Mouse (Mus musculus): ENCODE data around the gene Vmn1r199. TPM values are rescaled to one million over a fixed set of nuclear protein-coding genes. Genes with fewer than 3 reads are reported as not detected.
"Not testable (repeated sequence)": the region's sequence is repeated elsewhere in the genome, so short reads cannot be mapped to it uniquely, and the experiment has no call there.

Gene Vmn1r199
- polyA plus RNA-seq (2016; fragmentation: Nextera tagmentation; extraction: Ambion mirVana): not detected in 2 replicates

- 82% methylated on average over 2 of the region's 2 CpGs for WGBS
- Histone ChIP-seq H3K27me3 (ENCODE audit: low read depth, poor library complexity, severe bottlenecking) (no peaks in the 10 kb centered on the region), H3K4me3 (no peak within 1 kb of the TSS), H3K4me1 (no peaks in the 10 kb centered on the region), H3K36me3 (no peaks in the 10 kb centered on the region), H3K27ac (no peak within 1 kb of the TSS), H3K9me3 (replicated peaks) (no peaks in the 10 kb centered on the region)
- no peak for DNase-seq (ENCODE audit: low spot score)
These were observed at the start of gene Vmn1r199 for GRCm38 (mm10) chr13:22379518-22379917. Gene Vmn1r199 (plus strand): TSS chr13:22379818.

- WGBS: 82% methylated on average over 2 of the region's 2 CpGs
- DNase-seq (ENCODE audit: low spot score): no peak
- H3K4me3 ChIP-seq: no peak overlapping the region
- no peak overlapping the region for H3K27ac ChIP-seq
- H3K4me1 ChIP-seq: no peaks in the 10 kb centered on the region
- H3K27me3 ChIP-seq (ENCODE audit: low read depth, poor library complexity, severe bottlenecking): no peaks in the 10 kb centered on the region
- H3K36me3 ChIP-seq: no peaks in the 10 kb centered on the region
- H3K9me3 ChIP-seq (replicated peaks): no peaks in the 10 kb centered on the region
These were observed 46.3 kb upstream of the Vmn1r199 start for GRCm38 (mm10) chr13:22333269-22333668.

GRCm38 (mm10) chr13:22335565-22335964 is 44.1 kb upstream of the Vmn1r199 start:
- Histone ChIP-seq H3K27ac (no peak overlapping the region), H3K4me1 (no peaks in the 10 kb centered on the region), H3K36me3 (no peaks in the 10 kb centered on the region), H3K4me3 (no peak overlapping the region), H3K27me3 (ENCODE audit: low read depth, poor library complexity, severe bottlenecking) (no peaks in the 10 kb centered on the region), H3K9me3 (replicated peaks) (no peaks in the 10 kb centered on the region)
- no peak for DNase-seq (ENCODE audit: low spot score)
- WGBS: 84% methylated on average over 1 of the region's 1 CpGs

DNA sequence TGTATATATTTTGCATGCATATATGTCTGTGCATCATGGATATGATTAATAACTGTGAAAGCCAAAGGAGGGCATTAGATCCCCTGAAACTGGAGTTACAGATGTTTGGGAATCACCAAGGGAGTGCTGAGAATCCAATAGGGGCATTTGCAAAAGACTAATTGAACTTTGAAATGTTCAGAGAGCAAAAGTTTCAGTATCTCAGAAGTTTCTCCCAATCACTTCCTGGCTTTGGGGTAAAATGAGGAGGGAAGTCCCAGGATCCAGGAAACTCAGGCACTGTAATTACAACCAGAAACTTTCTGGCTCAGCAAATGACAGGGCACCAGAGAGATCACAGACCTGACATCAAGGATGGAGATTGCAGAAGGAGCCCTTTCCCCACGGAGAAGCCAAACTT is 29.6 kb upstream of the Vmn1r199 start, which contains the start of gene Vmn1r198:
Vmn1r198 (plus strand) TSS at position 301 of the 400 bp plus-strand sequence.
- H3K36me3 ChIP-seq: no peaks in the 10 kb centered on the region
- no peak within 1 kb of the TSS for H3K4me3 ChIP-seq
- DNase-seq (ENCODE audit: low spot score): no peak
- no peaks in the 10 kb centered on the region for H3K4me1 ChIP-seq
- no peaks in the 10 kb centered on the region for H3K9me3 ChIP-seq (replicated peaks)
- no peak within 1 kb of the TSS for H3K27ac ChIP-seq
- H3K27me3 ChIP-seq (ENCODE audit: low read depth, poor library complexity, severe bottlenecking): no peaks in the 10 kb centered on the region
- 18% methylated on average over 1 of the region's 1 CpGs for WGBS

GRCm38 (mm10) chr13:22350813-22351212 is 28.8 kb upstream of the Vmn1r199 start:
- Histone ChIP-seq H3K4me1 (no peaks in the 10 kb centered on the region), H3K27me3 (ENCODE audit: low read depth, poor library complexity, severe bottlenecking) (no peaks in the 10 kb centered on the region), H3K36me3 (no peaks in the 10 kb centered on the region), H3K27ac (no peak overlapping the region), H3K4me3 (no peak overlapping the region), H3K9me3 (replicated peaks) (no peaks in the 10 kb centered on the region)
- DNase-seq (ENCODE audit: low spot score): no peak
- 83% methylated on average over 1 of the region's 1 CpGs for WGBS

DNA sequence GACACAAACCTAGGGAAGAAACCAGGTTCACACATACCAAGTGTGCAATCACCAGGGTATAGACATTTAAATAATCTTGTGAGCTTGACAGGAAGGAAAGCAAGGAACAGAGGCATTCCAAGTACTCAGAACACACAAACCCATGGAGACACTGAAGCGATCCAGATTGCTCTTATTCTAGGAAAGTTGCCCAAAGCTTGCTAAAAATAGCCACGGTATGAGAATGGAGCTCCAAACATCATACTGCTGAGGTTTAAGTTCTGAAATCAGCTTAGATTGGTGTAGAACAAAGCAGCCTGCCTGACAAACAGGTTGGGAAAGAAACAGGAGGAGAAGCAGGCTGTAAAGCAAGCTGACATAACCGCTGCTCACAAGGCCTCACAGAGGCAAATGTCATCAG is 1.5 kb downstream of the Vmn1r199 start:
- H3K27ac ChIP-seq; H3K9me3 ChIP-seq (replicated peaks); H3K36me3 ChIP-seq; H3K27me3 ChIP-seq (ENCODE audit: low read depth, poor library complexity, severe bottlenecking); DNase-seq (ENCODE audit: low spot score); H3K4me1 ChIP-seq; H3K4me3 ChIP-seq: not testable (repeated sequence)
- 84% methylated on average over 3 of the region's 3 CpGs for WGBS

GRCm38 (mm10) chr13:22383401-22383800 is 3.8 kb downstream of the Vmn1r199 start:
- Histone ChIP-seq H3K36me3 (no peaks in the 10 kb centered on the region), H3K9me3 (replicated peaks) (no peaks in the 10 kb centered on the region), H3K4me1 (no peaks in the 10 kb centered on the region), H3K27ac (no peak overlapping the region), H3K27me3 (ENCODE audit: low read depth, poor library complexity, severe bottlenecking) (no peaks in the 10 kb centered on the region), H3K4me3 (no peak overlapping the region)
- no peak for DNase-seq (ENCODE audit: low spot score)
- 84% methylated on average over 3 of the region's 3 CpGs for WGBS

DNA sequence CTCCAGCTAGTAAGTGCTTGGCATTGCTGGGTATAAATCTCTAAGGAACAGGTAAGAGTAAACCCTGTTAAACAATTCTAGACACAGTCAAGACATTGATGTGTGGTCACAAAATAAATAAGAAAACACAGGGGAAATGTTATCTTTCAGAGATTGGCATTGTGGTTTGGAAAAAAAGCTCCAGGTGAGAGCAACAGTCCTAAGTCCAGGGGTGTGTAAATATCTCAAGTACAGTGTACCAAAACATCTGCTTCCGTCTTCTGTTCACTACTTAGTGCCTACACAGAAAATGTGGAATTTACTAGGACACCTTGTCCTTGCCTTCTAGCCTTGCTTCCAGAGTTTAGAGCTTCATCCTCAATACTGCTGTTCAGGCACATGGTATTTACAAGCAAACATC is 7.4 kb downstream of the Vmn1r199 start:
- no peaks in the 10 kb centered on the region for H3K9me3 ChIP-seq (replicated peaks)
- 90% methylated on average over 1 of the region's 1 CpGs for WGBS
- DNase-seq (ENCODE audit: low spot score): no peak
- H3K27ac ChIP-seq: no peak overlapping the region
- H3K36me3 ChIP-seq: no peaks in the 10 kb centered on the region
- peaks cover 9% of the 10 kb centered on the region for H3K4me1 ChIP-seq
- H3K27me3 ChIP-seq (ENCODE audit: low read depth, poor library complexity, severe bottlenecking): no peaks in the 10 kb centered on the region
- no peak overlapping the region for H3K4me3 ChIP-seq

DNA sequence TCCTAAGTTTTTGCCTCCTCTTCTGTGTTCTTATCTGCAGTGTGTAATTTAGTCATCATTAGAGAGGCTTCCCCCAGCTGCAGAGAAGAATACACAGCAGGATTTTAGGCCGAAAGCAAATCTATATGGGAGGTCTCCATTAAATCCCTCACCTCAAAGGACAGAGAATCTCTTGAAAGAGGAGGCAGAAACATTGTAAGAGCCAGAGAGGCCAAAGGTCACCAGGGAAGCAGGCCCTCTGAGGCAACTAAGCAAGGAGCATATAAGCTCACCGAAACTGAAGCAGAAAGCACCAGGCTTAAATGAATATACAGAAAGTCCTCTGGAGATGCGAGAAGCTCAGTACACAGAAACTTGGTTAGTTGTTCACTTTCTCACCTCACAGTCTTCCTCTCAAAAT is 10.5 kb downstream of the Vmn1r199 start, which contains the start of gene Vmn1r200:
Vmn1r200 (plus strand) TSS at position 301 of the 400 bp plus-strand sequence.
- no peaks in the 10 kb centered on the region for H3K27me3 ChIP-seq (ENCODE audit: low read depth, poor library complexity, severe bottlenecking)
- H3K9me3 ChIP-seq (replicated peaks): no peaks in the 10 kb centered on the region
- no peak within 1 kb of the TSS for H3K27ac ChIP-seq
- H3K36me3 ChIP-seq: no peaks in the 10 kb centered on the region
- WGBS: 35% methylated on average over 3 of the region's 3 CpGs
- peaks cover 9% of the 10 kb centered on the region for H3K4me1 ChIP-seq
- DNase-seq (ENCODE audit: low spot score): no peak
- no peak within 1 kb of the TSS for H3K4me3 ChIP-seq

DNA sequence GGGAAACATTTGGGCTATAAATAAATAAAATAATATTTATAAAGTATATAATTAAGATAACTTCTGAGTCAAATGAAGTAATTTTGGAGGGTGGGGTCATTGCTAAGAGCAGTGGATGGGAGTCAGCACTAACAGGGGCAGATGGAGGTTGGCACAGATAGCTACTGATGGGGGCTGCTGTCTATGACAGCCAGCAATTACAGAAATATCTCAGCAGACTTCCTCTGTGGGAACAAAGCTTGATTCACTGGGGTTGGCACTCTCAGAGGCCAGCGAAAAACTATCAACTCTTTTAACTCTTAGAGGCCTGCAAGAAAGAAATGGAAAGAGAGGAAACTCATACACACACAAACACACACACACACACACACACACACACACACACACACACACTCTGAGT is 23.4 kb downstream of the Vmn1r199 start:
- DNase-seq (ENCODE audit: low spot score): no peak
- H3K36me3 ChIP-seq: no peaks in the 10 kb centered on the region
- peaks cover 6% of the 10 kb centered on the region; the same call in 1 of the 2 replicates for H3K9me3 ChIP-seq (replicated peaks)
- H3K4me1 ChIP-seq: no peaks in the 10 kb centered on the region
- H3K27ac ChIP-seq: no peak overlapping the region
- WGBS: 55% methylated on average over 1 of the region's 1 CpGs
- H3K4me3 ChIP-seq: no peak overlapping the region
- no peaks in the 10 kb centered on the region for H3K27me3 ChIP-seq (ENCODE audit: low read depth, poor library complexity, severe bottlenecking)

Other genes with a start within 250 kb of the Vmn1r199 start
- gene Vmn1r191, start 195.8 kb upstream of the Vmn1r199 start, polyA plus RNA-seq (2016; fragmentation: Nextera tagmentation; extraction: Ambion mirVana): not detected in 2 replicates
- gene Vmn1r192, start 188.7 kb upstream of the Vmn1r199 start, polyA plus RNA-seq (2016; fragmentation: Nextera tagmentation; extraction: Ambion mirVana): not detected in 2 replicates
- gene Vmn1r193, start 156.7 kb upstream of the Vmn1r199 start, polyA plus RNA-seq (2016; fragmentation: Nextera tagmentation; extraction: Ambion mirVana): not detected in 2 replicates
- not detected in 2 replicates for gene Vmn1r194, start 135.6 kb upstream of the Vmn1r199 start, polyA plus RNA-seq (2016; fragmentation: Nextera tagmentation; extraction: Ambion mirVana)
- not detected in 2 replicates for gene Vmn1r195, start 109.3 kb upstream of the Vmn1r199 start, polyA plus RNA-seq (2016; fragmentation: Nextera tagmentation; extraction: Ambion mirVana)
- gene Vmn1r196, start 89.9 kb upstream of the Vmn1r199 start, polyA plus RNA-seq (2016; fragmentation: Nextera tagmentation; extraction: Ambion mirVana): not detected in 2 replicates
- gene Vmn1r197, start 55.2 kb upstream of the Vmn1r199 start, polyA plus RNA-seq (2016; fragmentation: Nextera tagmentation; extraction: Ambion mirVana): not detected in 2 replicates
- gene Vmn1r198, start 29.5 kb upstream of the Vmn1r199 start, polyA plus RNA-seq (2016; fragmentation: Nextera tagmentation; extraction: Ambion mirVana): not detected in 2 replicates
- not detected in 2 replicates for gene Vmn1r200, start 10.6 kb downstream of the Vmn1r199 start, polyA plus RNA-seq (2016; fragmentation: Nextera tagmentation; extraction: Ambion mirVana)
- gene Vmn1r201, start 92.1 kb downstream of the Vmn1r199 start, polyA plus RNA-seq (2016; fragmentation: Nextera tagmentation; extraction: Ambion mirVana): not detected in 2 replicates
- gene Vmn1r202, start 125.6 kb downstream of the Vmn1r199 start, polyA plus RNA-seq (2016; fragmentation: Nextera tagmentation; extraction: Ambion mirVana): not detected in 2 replicates
- not detected in 2 replicates for gene Vmn1r203, start 138.3 kb downstream of the Vmn1r199 start, polyA plus RNA-seq (2016; fragmentation: Nextera tagmentation; extraction: Ambion mirVana)
- not detected in 2 replicates for gene Vmn1r204, start 173.4 kb downstream of the Vmn1r199 start, polyA plus RNA-seq (2016; fragmentation: Nextera tagmentation; extraction: Ambion mirVana)
- not detected in 2 replicates for gene Vmn1r205, start 213.2 kb downstream of the Vmn1r199 start, polyA plus RNA-seq (2016; fragmentation: Nextera tagmentation; extraction: Ambion mirVana)
- gene Vmn1r206, start 244.4 kb downstream of the Vmn1r199 start, polyA plus RNA-seq (2016; fragmentation: Nextera tagmentation; extraction: Ambion mirVana): not detected in 2 replicates

Data from limb, embryonic 10.5 days (tissue).